Mouse (Mus musculus) left cerebral cortex, postnatal 36 days (tissue): Measurements from ENCODE around the gene Lrba. TPM values are rescaled to one million over a fixed set of nuclear protein-coding genes. Genes with fewer than 3 reads are reported as not detected.

Source experiments
- DNase-seq, 2 experiments: peaks; one replicate each; pipeline ENCODE4 v3.0.0; 2021 to 2022; ENCODE audit warnings: low spot score in 2 of 2, mixed read lengths in 1 of 2
- intact Hi-C: fragments of 180-260 bp; cut with DNase I; formaldehyde crosslinking; loops from one replicate; pipeline ENCODE4 v1.15.1; 2025
- total RNA-seq, 2 experiments: library from RNA; stranded (reverse); gene quantifications; 2 replicates each; pipeline ENCODE4 v1.2.3; 2021

Lrba gene
- 10 to 100 TPM; 26.9 to 33.0 TPM for total RNA-seq

DNA sequence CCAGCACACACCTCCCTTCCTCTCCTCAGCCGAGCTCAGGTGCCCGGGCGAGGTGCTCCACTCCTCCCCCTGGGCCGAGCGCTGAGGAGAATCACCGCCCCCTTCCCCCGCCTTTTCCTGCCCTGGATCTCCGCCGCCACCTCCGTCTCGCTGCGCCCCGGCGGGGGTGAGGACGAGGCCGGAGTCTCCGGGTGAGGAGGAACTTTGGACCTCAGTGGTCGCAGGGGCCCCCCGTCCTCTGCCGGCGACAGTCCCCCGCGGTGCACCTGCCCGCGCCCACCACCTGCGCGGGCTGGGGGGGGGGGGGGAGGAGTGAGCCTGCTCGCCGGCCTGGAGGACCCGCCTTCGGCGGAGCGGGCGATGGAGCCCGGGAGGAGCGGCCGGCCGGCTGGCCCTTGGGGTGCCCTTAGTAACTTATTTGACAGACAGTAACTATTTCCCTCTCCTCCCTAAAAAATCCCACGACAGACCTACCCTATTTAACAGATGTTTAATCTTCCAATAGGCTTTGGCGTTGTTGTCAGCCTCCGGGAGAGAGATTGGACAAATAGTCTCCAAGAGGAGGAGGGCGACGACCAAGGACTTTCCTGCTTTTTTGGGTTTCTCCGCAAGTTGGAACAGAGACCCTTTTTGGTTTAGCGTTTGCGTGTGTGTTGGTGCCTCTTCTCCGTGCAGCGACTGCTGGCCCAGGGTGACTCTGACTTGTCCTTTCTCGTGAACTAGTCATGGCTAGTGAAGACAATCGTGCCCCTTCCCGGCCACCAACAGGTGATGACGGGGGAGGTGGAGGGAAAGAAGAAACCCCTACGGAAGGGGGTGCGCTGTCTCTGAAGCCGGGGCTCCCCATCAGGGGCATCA is at the start of gene Lrba:
Lrba (plus strand) TSS at position 117 of the 858 bp plus-strand sequence.
- DNase-seq, result peak; percentile 70 to 80
- intact Hi-C loops, result loop anchor here (2.0 kb wide), 1 partner anchor 82 kb away; the partner anchor contains the start of gene Rps3a1

DNA sequence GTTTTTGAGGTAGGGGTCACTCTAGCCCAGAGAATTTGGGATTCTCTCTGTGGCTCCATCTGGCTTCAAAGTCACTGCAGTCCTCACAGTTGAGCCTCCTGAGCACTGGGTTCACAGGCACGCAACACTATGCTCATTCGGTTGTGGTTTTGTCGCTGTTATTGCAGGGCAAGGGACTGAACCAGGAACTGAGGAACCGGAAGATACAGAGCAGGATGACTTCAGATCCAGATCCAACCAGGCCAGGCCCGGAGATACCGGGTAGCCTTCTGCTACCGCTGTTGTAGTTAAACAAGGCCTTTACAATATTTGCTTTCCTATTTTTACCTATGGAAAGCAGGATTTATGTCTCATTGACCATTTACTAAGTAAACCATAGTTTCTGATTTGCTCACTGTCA is 44.8 kb upstream of the Lrba start:
- DNase-seq, result no peak
- intact Hi-C loops, result no loop called here

DNA sequence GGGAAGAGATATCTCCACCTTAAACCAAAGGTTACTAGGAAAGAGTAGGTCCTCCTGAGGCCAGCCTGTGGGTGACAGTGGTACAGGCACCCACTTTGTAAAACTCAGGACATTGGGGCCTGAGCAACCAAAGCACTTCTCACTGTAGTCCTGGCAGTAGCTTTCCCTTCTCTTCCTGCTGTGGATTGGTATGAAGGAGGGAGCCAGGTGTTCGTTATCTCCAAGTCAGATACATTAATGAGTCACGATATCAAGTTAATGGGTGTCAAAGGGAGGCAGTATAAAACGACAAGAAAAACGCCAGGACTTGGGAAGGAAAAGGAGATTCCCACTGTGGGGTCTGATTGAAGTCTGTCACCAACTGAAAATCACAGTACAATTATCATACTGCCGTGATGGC is 43.4 kb upstream of the Lrba start:
- intact Hi-C loops, result no loop called here
- DNase-seq, result no peak

DNA sequence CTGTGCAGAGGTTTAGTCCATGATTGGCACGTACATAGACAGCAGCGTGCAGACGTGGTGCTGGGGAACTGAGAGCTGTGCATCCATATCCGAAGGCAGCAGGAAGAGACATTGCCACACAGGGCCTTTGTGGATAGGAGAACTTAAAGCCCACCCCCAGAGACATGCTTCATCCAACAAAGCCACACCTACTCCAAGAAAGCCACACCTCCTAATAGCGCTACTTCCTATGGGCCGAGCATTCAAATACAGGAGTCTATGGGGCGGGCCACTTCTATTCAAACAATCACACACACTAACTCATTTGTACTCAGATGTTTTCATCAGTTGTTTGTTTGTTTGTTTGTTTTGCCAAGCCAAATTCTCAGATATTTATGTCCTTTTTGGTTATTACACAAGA is 39.9 kb upstream of the Lrba start:
- no peak for DNase-seq
- intact Hi-C loops, result no loop called here

DNA sequence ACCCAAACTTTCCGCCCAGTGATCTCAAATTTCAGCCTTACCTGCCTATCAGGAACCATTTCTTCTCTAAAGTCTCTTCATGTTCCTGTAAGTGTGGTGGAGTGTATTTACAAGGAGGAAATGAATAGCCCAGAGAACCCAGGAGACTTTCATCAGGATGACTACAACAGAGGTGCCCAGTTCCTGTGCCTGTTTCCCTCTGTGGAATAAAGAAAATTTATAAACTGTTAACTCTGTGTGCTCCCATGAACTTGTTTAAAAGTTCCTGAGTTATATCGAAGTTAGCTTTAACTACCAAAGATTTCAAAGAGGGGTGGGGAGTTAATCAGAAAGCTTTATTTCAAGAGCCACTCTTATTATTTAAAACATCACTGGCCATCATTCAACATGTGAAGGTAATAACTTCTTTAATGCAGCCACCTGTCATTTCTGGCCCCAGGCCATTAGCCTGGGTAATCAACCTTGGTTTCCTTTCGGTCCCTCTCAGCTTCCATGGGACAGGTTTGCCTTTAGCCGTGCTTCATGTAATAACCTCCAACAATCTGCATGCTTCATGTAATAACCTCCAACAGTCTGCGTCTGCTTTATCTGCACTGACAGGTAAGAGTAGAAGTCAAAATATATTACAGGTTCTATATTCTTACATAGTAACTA is 36.6 kb upstream of the Lrba start:
- intact Hi-C loops, result no loop called here
- DNase-seq, result no peak

DNA sequence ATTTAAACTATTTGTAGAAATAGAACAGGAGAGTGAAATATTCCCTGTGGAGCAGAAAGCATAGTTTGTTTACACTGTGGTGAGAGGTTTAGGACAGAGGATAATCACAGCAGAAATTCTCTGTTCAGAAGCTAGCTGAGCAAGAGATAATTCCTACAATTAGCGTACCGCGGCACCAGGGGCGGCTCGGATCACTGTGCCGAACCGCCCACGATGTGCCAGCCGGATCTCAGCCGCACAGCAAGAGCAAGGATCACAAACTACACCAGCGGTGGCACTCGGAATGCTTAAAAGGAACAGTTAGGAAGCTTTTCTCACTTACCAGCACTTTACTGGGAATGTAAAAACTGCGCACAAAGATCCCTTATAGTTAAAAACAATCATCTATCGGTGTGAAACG is 28.5 kb upstream of the Lrba start:
- no peak for DNase-seq
- intact Hi-C loops, result no loop called here

DNA sequence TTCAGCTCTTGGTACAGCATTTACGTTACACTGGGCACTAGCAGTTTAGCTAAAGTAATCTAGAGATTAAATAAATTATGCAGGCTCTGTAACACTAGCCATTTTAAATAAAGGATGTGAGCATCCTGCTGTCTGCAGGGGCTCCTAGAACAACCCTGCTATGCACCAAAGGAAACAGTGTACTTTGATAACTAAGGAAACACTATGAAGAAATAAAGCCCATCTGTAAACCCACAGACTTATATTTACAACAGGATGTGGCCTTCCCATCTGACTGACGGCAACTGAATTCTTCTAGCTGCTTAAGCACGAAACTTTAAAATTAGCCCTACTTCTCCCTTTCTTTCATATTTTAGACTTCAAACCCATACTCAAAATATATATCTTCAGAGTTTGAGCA is 28.0 kb upstream of the Lrba start:
- intact Hi-C loops, result no loop called here
- DNase-seq, result no peak

DNA sequence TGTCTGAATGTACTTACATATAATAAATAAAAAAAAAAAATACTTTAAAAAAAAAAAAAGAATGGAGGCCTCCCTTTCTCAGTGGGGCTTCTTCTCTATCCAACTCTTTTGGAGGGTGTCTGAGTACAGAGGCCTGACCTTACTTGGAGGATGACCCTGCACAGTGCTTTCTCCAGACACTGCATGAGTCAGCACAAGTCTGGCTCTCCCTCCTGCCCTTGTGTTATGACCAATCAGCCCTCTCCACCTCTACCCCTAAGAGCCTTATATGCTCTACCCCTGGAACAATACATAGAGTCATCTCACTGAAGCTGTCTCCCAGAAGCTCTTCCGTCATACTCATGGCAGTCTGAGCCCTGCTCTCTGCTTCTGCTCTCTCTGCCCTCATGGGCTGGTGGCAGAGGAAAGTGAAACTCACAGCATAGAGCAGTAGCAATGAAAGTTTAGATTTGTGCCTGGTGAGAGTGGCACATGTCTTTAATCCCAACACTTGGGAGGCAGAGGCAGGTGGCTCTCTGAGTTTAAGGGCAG is 22.8 kb upstream of the Lrba start:
- DNase-seq, result no peak
- intact Hi-C loops, result no loop called here

DNA sequence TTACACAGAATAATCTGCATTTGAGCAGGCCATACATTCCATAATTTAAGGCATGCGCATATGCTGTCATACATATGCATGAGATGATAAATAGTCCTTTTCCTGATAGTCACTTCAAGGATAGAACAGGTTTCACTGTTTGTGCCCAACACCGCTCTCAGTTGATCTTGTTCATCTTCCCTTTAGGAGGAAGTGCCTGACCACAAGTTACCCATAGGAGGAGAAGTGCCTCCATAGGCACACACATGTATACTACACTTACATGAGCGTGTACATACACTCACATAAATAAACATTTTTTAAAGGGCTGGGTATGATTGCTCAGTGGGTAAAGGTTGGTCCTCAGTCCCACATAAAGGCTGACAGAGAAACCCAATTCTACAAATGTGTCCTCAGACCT is 22.0 kb upstream of the Lrba start:
- intact Hi-C loops, result no loop called here
- no peak for DNase-seq

DNA sequence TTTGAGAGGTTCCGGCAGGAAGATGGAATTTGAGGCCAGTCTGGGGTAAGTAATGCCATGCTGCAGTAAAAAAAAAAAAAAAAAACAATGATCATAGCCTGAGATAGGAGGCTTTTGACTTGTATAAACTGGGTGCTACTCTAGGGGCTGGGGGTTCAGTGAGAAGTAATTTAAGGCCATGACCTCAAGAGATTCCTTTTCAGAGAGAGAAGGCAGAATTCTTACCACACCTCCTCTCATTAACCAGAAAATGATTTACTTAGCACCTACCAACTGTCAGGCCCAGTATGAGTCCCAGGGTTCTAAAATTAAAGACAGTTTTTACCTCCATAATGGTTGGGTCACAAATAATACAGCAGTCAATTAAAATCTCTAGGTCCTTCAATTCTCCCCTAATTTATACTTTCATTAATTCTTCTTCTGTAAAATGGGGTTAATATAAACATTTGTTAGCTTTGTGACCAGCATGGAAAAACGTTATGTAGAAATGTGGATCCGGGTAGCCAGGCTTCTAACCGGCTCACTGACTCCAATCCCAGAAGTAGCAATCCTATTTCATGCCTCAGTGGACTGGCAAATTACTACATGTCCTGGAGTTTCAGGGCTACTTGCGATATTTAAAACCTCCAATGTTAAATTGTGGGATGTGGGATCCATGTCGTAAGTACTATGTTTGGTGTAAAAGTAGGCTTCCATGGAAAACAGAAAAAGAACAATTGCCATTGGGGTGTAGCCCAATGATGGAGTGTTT is 19.7 kb upstream of the Lrba start:
- DNase-seq, result no peak
- intact Hi-C loops, result no loop called here

DNA sequence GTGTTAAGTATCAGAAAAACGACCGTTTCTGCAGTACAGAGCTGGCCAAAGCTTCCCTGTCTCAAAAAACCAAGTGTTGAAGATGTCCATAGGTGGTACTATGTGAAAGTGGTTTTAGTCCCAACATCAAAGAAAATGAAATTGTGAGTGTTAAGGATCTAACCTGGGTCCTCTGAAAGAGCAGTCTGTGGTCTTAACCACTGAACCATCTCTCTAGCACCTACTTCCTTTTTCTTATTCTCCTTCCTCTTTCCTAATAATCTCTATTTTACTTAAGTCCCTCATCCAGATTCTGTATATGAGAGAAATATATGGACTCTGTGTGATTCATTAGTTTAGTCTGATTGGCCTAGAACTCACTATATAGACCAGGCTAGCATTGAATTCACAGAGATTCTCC is 17.9 kb upstream of the Lrba start:
- DNase-seq, result no peak
- intact Hi-C loops, result no loop called here

DNA sequence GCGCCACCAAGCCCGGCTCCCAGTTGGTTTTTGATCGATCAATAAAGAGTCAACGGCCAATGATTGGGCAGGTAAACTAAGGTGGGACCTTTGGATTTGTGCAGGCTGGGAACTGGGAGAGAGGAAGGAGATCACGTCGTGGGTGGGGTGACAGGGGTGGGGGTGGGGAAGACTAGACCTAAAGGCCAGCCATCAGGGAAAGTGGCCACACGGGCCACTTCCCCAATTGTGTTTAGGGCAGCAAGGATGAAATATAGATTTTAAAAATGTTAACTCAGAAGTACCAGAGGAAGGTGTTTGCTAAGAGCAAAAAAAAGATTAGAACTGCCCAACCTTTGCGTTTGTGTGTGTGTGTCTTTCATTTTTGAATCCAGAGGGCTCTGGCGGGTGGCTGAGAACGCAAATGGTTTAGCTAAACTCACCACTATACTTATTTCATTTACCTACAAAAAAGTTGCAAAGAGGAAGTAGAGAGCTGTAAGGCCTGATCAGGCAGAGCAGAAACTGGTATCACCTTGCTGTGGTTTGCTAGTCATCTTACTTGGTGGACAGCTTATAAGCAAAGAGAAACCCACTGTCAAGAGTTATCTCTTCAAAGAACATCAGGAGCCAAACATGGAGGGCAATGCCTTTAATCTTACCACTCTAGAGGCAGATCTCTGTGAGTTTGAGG is 14.1 kb upstream of the Lrba start:
- intact Hi-C loops, result no loop called here
- DNase-seq, result no peak

DNA sequence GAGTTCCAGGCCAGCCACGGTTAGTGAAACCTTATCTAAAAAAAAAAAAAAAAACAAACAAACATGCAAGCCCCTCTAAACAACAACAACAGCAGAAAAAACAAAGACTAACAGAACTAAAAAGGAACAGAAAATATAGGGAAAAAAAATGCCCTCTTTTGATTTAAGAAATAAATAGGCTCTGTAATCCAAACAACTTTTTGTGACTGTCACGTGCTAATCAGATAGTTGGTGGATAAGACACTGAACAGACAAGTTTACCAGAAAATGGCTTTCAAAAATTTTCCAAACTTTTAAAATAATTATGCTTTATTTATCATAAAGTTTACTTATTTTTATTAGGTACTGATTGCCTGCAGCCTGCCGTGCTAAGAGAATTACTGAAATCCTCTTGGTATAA is 13.5 kb upstream of the Lrba start:
- intact Hi-C loops, result no loop called here
- no peak for DNase-seq

DNA sequence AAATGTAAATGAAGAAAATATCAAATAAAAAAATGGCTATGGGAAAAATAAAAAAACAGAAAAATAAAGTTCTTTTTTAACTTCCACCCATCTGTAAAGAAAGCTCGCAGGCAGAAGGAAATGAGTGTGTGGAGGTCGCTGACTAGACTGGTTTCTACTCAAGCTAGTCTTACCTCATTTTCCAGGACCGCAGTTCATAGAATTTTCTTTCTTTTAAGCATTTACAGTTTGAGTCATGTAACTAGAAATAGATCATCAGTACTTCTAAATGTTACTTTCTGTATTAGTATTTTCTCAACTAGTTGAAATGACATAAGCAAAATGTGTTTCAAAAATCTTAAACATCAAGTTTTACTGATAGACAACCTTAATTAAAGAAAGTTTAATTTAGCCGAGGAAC is 10.2 kb upstream of the Lrba start:
- DNase-seq, result no peak
- intact Hi-C loops, result no loop called here

DNA sequence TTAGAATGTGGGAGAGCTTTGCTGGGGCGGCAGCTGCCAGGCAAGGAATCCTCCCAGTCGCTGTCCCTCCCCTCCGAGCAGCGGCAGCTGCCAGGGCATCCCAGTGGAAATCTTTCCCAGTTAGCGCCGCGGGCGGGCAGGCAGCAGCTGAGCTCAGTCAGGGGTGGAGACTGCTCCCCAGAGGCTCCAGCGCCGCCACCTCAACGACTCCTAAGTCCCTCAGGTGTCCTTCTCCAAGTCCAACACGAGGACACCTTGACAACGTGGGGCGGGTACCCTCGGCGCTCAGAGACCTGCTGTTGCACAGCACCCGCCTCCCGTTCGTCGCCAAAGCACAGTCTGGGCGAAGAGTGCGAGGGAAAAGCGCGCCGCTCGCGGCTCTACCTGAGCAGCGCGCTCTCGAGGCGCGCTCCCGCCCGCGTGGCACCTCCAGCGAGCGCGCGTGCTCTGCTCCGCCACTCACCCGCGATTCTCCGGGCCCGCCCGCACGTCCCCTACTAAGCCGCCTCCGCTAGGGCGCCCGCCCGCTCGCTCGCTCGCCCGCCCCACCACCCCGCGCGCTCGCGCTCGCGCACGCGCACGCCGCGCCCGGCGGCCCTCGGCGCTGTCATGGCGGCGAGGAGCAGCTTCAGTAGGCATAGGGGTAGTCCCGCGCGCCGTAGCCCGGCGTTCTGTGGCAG is 706 bp upstream of the Lrba start:
- intact Hi-C loops, result loop anchor here (2.0 kb wide), 1 partner anchor 81 kb away; the partner anchor contains the start of gene Rps3a1
- peak; percentile 87 to 91 for DNase-seq

DNA sequence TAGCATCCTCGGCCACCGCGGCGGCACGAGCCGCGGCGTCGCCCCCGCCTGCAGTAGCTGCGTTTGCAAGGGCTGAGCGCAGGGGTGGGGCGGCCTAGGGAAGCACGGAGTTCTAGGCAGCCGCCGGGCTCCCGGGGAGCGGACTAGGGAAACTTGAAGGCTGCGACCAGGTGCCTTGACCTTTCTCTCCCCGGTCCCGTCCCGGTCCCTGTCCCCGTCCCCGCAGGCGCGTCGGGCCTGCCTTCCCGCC is 241 bp upstream of the Lrba start:
- intact Hi-C loops, result loop anchor here (2.0 kb wide), 1 partner anchor 81 kb away; the partner anchor contains the start of gene Rps3a1

DNA sequence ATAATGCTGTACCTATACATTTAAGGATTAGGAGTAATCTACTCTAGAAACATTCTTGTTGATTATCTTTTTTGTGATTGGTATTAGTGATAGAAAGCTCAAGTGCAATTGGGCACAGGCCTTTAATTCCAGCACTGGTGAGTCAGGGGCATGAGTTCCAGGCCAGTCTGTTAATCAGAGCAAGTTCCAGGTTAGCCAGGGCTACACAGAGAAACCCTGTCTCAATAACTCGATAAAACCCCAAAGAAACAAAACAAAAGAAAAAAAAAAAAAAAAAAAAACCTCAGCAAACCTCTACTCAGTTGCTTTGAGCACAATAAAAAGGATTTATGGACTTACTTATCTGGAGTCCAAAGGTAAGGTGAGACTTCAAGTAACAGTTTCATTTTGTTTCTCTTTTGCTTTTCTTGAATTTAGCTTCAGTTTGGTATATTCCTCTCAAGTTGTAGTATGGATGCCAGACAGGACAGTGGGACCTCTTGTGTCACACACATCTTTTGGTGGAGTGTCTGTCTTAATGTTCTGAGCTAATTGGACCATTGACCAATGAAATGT is 7.1 kb downstream of the Lrba start:
- intact Hi-C loops, result no loop called here
- no peak for DNase-seq

More for the DNA sequence above, 241 bp upstream of the Lrba start:
- no peak for DNase-seq

DNA sequence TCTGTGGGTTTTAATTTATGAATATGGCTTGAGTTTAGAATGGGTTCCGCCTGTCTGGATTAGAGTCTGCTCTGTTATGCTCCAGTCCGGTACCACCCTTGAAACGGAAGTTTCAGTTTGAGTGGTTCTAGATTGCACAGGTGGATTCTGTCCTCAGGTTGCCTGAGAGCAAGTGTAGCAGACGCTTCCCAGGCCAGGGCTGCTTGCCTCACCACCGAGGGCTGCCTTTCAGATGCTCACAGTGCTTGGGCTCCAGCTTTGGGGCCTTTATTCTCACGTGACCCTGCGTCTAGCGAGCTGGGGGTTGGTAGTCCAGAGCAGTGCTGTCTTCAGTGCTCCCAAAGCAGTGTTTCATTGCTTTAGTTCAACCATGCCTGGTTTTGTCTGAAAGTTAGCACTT is 22.7 kb downstream of the Lrba start:
- no peak for DNase-seq
- intact Hi-C loops, result no loop called here

DNA sequence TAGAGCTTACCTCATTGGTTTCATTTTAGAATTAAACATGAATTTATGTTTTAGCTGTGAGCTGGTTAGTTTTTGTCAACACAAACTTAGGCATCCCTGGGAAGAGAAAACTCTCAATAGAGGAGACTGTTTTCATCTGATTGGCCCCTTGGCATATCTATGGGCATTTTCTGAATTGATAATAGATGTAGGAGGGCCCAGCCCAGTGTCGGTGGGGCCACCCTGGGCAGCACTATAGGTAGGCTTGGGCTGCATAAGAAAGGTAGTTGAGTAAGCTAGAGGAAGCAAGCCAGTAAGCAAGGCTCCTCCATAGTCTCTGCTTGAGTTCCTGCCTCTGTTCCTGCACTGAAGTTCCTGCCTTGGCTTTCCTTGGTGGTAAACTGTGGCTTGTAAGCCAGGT is 26.7 kb downstream of the Lrba start:
- no peak for DNase-seq
- intact Hi-C loops, result no loop called here
